Mouse (Mus musculus): Measurements from ENCODE around the gene Rapgef1.
"Not testable (repeated sequence)": the region's sequence is repeated elsewhere in the genome, so short reads cannot be mapped to it uniquely, and the experiment has no call there.

GRCm38 (mm10) chr2:29631564-29632167 is 12.1 kb downstream of the Rapgef1 start:
- not testable (repeated sequence) for TF ChIP-seq CTCF (IDR thresholded peaks at IDR 0.05; ENCODE audit: borderline replicate concordance, control insufficient read depth, extremely low read depth, insufficient read depth, low read length, poor library complexity); POLR2A (IDR thresholded peaks at IDR 0.05; ENCODE audit: control insufficient read depth, extremely low read depth, insufficient read depth, low read length, poor library complexity)

All from thymus, adult 2 months (tissue).